Mouse (Mus musculus) monocyte, adult 59 days (primary cell): ENCODE results near the gene Washc1. TPM values are rescaled to one million over a fixed set of nuclear protein-coding genes. Genes with fewer than 3 reads are reported as not detected.

Source experiments
- total RNA-seq, 2 experiments: library from RNA; stranded (reverse); gene quantifications; one replicate each; pipeline ENCODE4 v1.2.4; 2023

The Washc1 gene
- total RNA-seq = 10 to 100 TPM; 47.7 to 49.9 TPM

GRCm38 (mm10) chr17:66111402-66111959, at the start of gene Washc1:
TSS of gene Washc1 (plus strand) at chr17:66111545.

GRCm38 (mm10) chr17:66076934-66077333, 34.4 kb upstream of the Washc1 start, which contains the start of gene Ankrd12:
TSS of gene Ankrd12 (minus strand) at chr17:66077089.

GRCm38 (mm10) chr17:66101380-66102330, 9.7 kb upstream of the Washc1 start, which contains the start of gene Ndufv2:
TSS of gene Ndufv2 (minus strand) at chr17:66101559.

GRCm38 (mm10) chr17:66123066-66123815, 11.9 kb downstream of the Washc1 start, which contains the start of gene Ddx11:
TSS of gene Ddx11 (plus strand) at chr17:66123520.

Other genes with a start within 250 kb of the Washc1 start
- gene Ralbp1, start 225.7 kb upstream of the Washc1 start, total RNA-seq = 10 to 100 TPM; 75.4 to 76.1 TPM
- 1 to 10 TPM; 4.0 to 4.3 TPM for gene Twsg1, start 160.3 kb upstream of the Washc1 start, total RNA-seq
- 10 to 100 TPM; 28.9 to 34.1 TPM for gene Ankrd12, start 34.5 kb upstream of the Washc1 start, total RNA-seq
- gene Ndufv2, start 10.0 kb upstream of the Washc1 start, total RNA-seq = 10 to 100 TPM; 72.3 to 85.7 TPM
- 1 to 10 TPM; 3.9 to 4.6 TPM for gene Ddx11, start 12.0 kb downstream of the Washc1 start, total RNA-seq